Mouse (Mus musculus): Measurements from ENCODE around the gene Lss. TPM values are rescaled to one million over a fixed set of nuclear protein-coding genes. Genes with fewer than 3 reads are reported as not detected.

Gene Lss
- total RNA-seq, 2 experiments from 2014 or later: 5.0 to 8.1 TPM

DNA sequence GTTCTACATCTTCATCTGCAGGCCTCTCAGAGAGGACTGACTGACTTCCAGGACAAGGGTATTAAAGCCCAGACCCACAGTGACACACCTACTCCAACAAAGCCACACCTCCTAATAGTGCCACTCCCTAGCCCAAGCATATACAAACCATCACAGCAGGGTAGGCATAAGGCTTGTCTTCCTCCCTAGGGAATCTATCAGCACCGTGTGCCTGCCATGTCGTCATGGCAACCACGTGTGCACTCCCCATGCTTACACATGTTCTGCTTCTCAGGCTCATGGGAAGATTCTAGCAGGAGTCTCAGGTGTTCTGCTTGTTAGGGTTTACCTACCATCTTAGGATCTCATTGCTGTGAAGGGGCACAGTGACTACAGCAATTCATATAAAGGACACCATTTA is 20.2 kb downstream of the Lss start:
- no peak for DNase-seq
- intact Hi-C loops (cut with DNase I): no loop called here

DNA sequence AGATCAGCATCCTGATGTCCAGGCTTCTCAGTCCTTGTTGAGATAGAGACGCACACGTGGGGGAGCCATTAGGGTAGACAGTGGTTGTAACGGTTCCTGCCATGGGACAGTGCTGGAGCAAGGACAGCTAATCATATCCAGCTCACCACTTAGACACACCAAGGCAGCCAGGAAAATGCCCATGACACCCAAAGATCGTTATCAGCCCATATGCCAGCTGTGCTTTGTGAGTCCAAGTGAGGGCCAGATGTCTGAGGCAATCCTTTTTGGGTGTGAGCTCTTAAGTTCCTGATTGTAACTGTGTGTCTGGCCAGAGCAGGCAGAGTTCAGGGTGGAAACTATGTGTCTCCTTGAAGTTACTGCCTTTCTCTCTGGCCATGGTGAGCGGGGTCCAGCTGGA is 22.7 kb downstream of the Lss start:
- intact Hi-C loops (cut with DNase I): no loop called here
- no peak for DNase-seq

DNA sequence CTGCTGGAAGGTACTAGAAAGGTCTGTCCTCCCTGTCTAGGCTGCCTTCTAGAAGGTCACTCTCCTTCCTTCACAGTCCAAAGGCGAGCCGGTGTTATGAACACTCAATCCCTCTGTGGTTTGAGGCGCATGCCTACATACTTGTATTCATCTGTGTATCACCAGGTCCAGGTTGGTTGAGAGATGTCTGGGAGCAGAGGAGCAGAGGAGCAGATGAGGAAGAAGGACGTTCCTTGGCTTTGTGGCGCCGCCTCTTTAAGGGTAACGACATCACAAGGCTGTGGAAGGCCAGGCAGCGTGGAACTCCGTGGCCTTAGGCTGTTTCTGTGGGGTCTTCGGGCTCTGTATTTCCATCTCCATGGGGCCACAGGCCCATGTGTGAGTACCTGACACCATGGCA is 30.6 kb downstream of the Lss start, which contains the start of gene Spatc1l:
Spatc1l (plus strand) TSS at position 301 of the 400 bp plus-strand sequence.
- intact Hi-C loops (cut with DNase I): no loop called here
- DNase-seq: no peak

DNA sequence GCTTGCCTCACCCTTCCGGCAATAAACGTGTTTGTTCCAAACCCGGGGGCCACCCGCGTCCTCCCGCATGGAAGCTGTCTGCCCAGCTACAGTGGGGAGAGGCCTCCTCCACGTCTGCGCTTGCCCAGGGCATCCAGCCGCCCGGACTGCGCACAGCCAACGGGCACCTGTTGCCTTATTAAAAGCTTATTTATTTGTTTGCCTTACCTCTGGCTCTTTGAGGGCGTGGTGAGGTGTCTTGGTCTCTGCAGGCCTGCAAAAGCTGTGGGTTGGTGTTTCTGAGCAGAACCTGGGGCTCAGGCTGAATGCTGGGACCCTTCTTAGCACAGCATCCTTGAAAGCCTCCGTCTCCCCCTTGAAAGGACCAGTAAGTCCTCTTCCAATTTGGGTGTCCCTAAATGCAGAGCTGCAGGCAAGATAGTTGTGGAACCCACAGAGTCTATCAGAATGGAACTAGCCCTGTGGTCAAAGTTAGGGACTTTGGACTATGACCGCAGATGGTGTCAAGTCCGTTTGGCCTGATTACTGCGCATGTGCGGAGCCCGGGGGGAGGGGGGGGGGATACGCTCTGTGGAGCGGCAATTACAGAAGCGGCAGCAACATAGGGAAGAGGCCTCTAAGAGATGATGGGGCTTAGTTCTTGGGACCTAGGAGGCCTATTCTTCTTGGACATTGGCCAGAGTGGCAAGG is 38.8 kb downstream of the Lss start:
- DNase-seq: no peak
- intact Hi-C loops (cut with DNase I): no loop called here

DNA sequence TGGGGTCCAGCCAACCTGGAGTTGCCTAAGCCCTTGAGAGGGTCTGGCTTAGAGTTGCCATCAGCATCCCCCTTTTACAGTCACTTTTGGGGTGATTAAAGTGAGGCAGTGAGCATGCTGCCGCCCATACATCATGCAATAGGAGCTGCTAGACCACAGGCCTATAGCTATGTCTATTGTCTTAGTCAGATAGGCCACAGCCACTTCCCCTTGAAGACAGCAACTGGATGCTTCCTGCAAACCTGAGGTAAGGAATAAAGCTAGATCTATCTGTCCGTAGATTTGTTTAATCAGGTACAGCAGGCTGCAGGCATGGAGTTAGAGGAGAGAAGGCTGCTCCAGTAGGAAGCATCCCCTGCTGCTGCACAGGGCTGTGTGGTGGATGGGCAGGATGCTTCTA is 39.7 kb downstream of the Lss start:
- no peak for DNase-seq
- intact Hi-C loops (cut with DNase I): no loop called here

DNA sequence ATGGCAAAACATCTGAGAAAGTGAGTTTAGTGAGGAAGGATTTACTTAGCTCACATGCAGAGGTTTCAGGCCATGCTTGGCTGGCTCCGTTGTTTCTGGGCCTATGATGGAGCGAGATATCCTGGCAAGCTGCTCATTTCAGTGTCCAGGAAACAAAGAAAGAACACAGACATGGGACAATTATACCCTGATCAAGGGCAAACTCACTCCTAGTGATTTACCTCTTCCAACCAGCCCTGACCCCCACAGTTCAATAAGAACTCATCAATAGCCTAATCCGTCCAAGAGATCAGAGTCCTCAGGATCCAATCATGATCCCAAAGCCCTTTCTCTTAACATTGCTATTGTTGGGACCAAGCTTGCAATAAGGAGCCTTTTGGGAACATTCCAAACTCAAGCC is 40.8 kb downstream of the Lss start:
- intact Hi-C loops (cut with DNase I): no loop called here
- DNase-seq: no peak

DNA sequence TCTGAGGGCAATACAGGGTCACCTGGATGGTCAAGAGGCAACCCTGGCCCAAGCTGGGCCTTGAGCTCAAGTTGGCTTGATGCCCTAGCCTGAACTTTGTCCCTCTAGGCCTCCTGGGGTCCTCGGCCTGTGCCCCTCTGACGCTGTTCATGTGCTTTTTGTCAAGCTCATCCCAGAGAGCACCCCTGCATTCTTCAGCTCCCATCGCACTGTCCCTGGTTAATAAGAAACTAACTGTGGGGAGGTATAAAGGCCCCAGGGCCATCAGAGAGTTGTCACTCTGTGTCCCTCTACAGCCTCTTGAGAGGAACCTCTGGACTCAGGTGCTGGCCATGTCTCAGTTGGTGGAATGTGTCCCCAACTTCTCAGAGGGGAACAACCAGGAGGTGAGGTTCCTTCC is 44.0 kb downstream of the Lss start, which contains the start of gene Ftcd:
Ftcd (plus strand) TSS at position 275 of the 400 bp plus-strand sequence.
- intact Hi-C loops (cut with DNase I): no loop called here
- no peak for DNase-seq

DNA sequence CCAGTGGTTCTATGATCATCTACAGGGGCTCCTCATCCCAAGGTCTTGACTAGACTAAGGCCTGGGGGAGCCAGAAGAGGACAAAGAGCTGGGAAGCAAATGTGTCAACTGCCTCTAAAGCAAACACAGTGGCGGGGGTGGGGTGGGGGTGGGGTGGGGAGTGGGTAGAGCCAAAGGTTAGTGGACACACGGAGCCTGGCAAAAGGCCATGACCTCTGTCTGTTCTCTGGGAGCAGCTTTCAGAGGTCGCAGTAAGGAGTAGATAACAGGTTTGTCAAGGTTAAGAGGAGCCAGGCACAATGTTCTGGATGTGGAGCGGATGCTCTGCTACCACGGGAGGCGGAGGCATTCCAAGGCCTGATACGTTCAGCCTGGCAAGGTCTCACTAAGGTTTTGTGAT is 45.5 kb downstream of the Lss start:
- no peak for DNase-seq
- intact Hi-C loops (cut with DNase I): no loop called here

DNA sequence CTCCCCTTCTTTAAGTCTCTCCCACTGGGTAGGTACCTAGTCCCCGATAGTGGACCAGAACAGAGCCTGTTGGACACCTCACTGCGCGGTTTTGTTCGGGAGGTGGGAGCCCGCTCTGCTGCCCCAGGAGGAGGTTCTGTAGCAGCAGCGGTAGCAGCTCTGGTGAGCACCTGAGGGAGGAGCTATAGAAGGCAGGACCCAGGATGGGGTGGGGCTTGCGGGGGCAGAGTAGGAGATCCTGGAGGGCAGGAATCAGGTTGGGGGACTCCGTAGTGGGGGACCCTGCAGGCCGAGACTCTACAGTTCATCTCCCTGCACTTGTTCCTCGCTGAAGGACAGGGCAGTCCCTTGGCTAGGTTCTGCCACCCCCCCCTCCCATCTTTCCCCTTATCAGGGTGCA is 52.8 kb downstream of the Lss start:
- DNase-seq: no peak
- intact Hi-C loops (cut with DNase I): no loop called here

DNA sequence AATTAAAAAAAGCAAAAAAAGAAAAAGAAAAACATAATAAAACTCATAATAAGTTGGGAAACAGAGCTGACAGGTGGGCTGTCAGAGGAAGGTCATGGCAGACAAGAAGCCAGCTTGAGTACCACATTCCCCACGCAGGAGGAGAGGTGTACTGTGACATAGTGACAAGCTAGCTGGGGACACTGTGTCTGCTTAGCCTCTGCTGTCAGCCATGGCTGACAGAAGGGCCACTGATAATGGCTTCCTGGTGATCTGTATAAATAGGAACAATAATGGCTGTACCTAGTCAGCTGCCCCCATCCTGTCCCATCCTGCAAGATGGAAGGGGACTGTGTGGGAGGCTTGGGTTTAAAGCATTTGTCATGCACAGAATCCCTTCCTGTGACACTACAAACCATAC is 54.8 kb downstream of the Lss start:
- DNase-seq: no peak
- intact Hi-C loops (cut with DNase I): no loop called here

DNA sequence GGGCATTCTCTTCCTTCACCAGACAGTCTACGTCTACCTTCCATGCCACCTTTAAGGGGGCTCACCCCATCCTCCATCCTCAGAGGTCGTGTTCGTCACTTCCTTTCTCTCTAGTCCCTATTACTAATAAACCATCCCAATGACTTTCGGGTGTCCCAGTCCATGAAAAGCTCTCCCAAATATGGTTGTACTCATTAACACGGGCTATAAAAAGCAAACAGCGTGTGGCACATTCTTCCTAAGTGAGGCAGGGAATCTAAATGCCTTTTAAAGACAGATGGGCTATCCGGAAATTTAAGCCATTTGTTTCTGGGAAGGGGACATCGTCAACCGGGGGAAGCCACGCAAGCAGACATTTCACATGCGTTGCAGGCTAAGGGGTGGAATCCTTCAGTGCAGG is 58.8 kb downstream of the Lss start:
- no peak for DNase-seq
- intact Hi-C loops (cut with DNase I): no loop called here

DNA sequence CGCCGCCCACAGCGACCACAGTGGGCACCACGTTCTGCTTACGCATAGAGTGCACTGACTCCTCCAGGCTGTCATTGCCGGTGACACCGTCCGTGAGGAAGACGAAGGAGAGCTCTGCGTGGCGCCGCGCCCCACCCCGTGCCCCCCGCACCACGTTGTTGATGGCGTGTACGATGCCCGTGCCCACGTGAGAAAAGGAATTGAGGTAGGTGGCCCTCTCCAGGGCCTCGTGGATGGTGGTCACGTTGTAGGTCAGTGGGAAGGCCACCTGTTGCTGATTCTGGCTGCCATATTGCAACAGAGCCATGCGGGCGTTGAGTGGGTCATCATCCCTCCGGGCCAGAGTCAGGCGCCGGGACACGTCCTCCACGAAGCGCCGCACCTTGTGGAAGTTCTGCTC is 65.0 kb downstream of the Lss start:
- no peak for DNase-seq
- intact Hi-C loops (cut with DNase I): no loop called here

DNA sequence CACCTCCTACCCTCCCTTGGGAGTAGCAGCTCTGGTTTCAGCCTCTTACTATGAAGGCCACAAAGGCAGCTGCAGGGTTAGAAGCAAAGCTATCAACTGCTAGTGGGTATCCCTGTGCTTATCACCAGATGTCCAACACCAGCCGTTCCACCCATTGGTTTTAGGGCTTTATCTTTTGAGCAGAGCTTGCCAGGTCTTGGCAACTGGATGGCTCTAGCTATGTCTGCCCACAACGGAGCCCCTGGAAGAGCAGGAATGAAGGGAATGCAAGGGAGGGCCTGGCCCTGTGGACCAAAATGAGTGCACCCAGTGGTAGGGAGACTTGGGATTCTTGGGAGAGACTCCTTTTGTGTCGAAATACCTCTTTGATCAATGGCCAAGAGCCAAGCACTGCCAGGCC is 71.3 kb downstream of the Lss start:
- intact Hi-C loops (cut with DNase I): no loop called here
- no peak for DNase-seq

Other genes with a start within 250 kb of the Lss start
- gene Dip2a, start 186.3 kb upstream of the Lss start, total RNA-seq (2021): 1 to 10 TPM; 3.9 to 5.3 TPM
- gene AC141477.1, start 91.1 kb upstream of the Lss start, total RNA-seq (2021): not detected
- gene Pcnt, start 88.8 kb upstream of the Lss start, total RNA-seq (2021): 10 to 100 TPM; 55.0 to 58.1 TPM
- under 1 TPM in 1 of 2 experiments, not detected in 1; 0.22 TPM for gene 2610028H24Rik, start 82.5 kb upstream of the Lss start, total RNA-seq (2021)
- gene Mcm3ap, start 62.7 kb upstream of the Lss start, total RNA-seq (2021): 10 to 100 TPM; 14.5 to 17.6 TPM
- 1 to 10 TPM; 3.3 to 3.6 TPM for gene Ybey, start 62.5 kb upstream of the Lss start, total RNA-seq (2021)
- not detected for gene Spatc1l, start 30.7 kb downstream of the Lss start, total RNA-seq (2021)
- not detected for gene Ftcd, start 44.1 kb downstream of the Lss start, total RNA-seq (2021)
- gene Col6a2, start 92.0 kb downstream of the Lss start, total RNA-seq (2021): 10 to 100 TPM; 69.4 to 92.0 TPM
- 10 to 100 TPM; 65.2 to 82.0 TPM for gene Col6a1, start 194.6 kb downstream of the Lss start, total RNA-seq (2021)